Mouse (Mus musculus) T-helper 2 cell (primary cell): ENCODE data around the gene Kbtbd12.

Experiments
- in situ Hi-C: fragments of 300-600 bp; cut with MboI, MseI; formaldehyde crosslinking; loops from one replicate; pipeline ENCODE4 v1.15.1; 2025; ENCODE audit warnings: high pct_unique_total_duplicates

Gene Kbtbd12

GRCm38 (mm10) chr6:88502030-88502970 lies 135.4 kb downstream of the Kbtbd12 start:
- in situ Hi-C loops, result loop anchor here (5.0 kb wide), 1 partner anchor 315 kb away; no protein-coding TSS in a partner anchor

GRCm38 (mm10) chr6:88500405-88500767 lies 137.4 kb downstream of the Kbtbd12 start:
- in situ Hi-C loops, result loop anchor here (5.0 kb wide), 1 partner anchor 313 kb away; no protein-coding TSS in a partner anchor

- in situ Hi-C loops, result loop anchor here (5.0 to 10.0 kb wide), 2 partner anchors 312 to 385 kb away; no protein-coding TSS in a partner anchor
These were observed 138.0 kb downstream of the Kbtbd12 start for GRCm38 (mm10) chr6:88499481-88500404.
